Mouse (Mus musculus): ENCODE measurements around the gene Jade2. TPM values are rescaled to one million over a fixed set of nuclear protein-coding genes. Genes with fewer than 3 reads are reported as not detected.

Jade2 gene
- polyA plus RNA-seq (2015; fragmentation: Nextera tagmentation; extraction: Ambion mirVana) = 0.31 and 0.32 TPM in 2 replicates

GRCm38 (mm10) chr11:51857081-51857671 is at the start of gene Jade2:
Gene Jade2, minus strand, starts transcription at chr11:51857653.
- H3K4me3 ChIP-seq (replicated peaks) = peak within 1 kb of the TSS; percentile 68
- peak within 1 kb of the TSS; percentile 100 for H3K4me2 ChIP-seq (replicated peaks)
- peaks cover 37% of the 10 kb centered on the region for H3K27me3 ChIP-seq
- H3K4me1 ChIP-seq (replicated peaks) = peaks cover 38% of the 10 kb centered on the region
- H3K9ac ChIP-seq (replicated peaks) = peak within 1 kb of the TSS; percentile 75
- H3K36me3 ChIP-seq = no peaks in the 10 kb centered on the region
- H3K9me3 ChIP-seq = no peaks in the 10 kb centered on the region
- no peak for ATAC-seq
- 0 out of 2 replicates have a peak within 1 kb of the TSS, but pooled peaks have one; percentile 25 for H3K27ac ChIP-seq
- WGBS = under 1% methylated on average over 47 of the region's 47 CpGs

GRCm38 (mm10) chr11:51904224-51904623 is 46.8 kb upstream of the Jade2 start:
- Histone ChIP-seq H3K4me1 (replicated peaks) (no peaks in the 10 kb centered on the region), H3K27ac (no peak overlapping the region), H3K36me3 (no peaks in the 10 kb centered on the region), H3K27me3 (no peaks in the 10 kb centered on the region), H3K9ac (replicated peaks) (no peak overlapping the region), H3K9me3 (no peaks in the 10 kb centered on the region), H3K4me2 (replicated peaks) (no peak overlapping the region), H3K4me3 (replicated peaks) (no peak overlapping the region)
- 94% methylated on average over 3 of the region's 3 CpGs for WGBS
- no peak for ATAC-seq

DNA sequence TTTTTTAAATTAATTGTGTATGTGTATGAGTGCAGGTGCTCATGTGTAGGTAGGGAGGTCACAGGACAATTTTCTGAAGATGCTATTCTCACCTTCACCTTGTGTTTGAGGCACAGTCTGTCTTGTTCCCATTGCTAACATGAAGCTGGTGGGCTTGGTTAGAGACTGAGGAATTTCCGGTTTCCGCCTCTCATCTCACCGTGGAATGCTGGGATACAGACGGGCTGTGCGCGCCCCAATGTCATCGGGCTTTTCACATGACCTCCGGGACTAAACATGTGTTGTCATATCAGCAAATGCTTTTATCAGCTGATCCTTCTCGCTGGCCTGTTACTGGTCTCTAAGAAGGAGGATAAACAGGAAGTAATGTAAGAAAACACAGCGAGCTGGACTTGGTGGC is 42.2 kb upstream of the Jade2 start:
- H3K4me2 ChIP-seq (replicated peaks) = no peak overlapping the region
- no peak overlapping the region for H3K9ac ChIP-seq (replicated peaks)
- no peak overlapping the region for H3K27ac ChIP-seq
- whole genome bisulfite sequencing = 95% methylated on average over 10 of the region's 10 CpGs
- no peak overlapping the region for H3K4me3 ChIP-seq (replicated peaks)
- ATAC-seq = no peak
- no peaks in the 10 kb centered on the region for H3K27me3 ChIP-seq
- H3K36me3 ChIP-seq = no peaks in the 10 kb centered on the region
- H3K4me1 ChIP-seq (replicated peaks) = 0 out of 2 replicates have a peak, but pooled peaks cover 2% of the 10 kb centered on the region
- H3K9me3 ChIP-seq = no peaks in the 10 kb centered on the region

DNA sequence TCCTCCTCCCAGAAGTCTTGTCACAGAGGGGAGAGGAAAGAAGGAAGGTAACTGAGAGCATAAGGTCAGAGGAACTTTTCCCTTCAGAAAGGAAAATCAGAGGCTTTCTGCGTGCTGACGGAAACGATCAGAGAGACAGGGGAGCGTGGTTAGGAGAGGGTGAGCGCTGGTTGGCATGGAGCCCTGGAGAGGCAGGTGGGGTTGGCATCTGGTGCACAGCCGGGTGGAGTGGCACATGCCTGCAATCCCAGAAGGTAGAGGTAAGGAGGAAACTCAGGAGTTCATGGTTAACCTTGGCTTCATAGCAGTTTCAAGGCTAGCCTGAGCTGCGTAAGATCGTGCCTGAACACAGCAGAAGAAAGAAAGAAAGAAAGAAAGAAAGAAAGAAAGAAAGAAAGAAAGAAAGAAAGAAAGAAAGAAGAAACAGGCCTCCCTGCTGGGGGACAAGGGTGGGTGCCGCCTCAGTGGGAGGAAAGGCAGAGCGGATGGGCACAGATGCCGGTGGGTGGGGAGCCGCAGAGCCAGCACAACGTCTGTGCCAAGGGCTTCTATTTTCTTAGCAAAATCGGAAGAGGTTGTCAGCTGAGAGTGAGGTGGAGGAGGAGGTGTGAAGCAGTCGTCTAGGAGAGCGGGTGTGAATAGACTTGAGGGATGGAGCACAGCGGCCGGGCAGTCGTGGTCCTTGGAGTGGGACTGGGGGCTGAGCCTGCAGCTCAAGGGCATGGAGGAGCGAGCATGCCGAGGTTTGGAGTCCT is 41.0 kb upstream of the Jade2 start:
- Histone ChIP-seq H3K27ac (no peak overlapping the region), H3K4me1 (replicated peaks) (0 out of 2 replicates have a peak, but pooled peaks cover 2% of the 10 kb centered on the region), H3K4me2 (replicated peaks) (no peak overlapping the region), H3K4me3 (replicated peaks) (no peak overlapping the region), H3K9me3 (no peaks in the 10 kb centered on the region), H3K36me3 (no peaks in the 10 kb centered on the region), H3K27me3 (no peaks in the 10 kb centered on the region), H3K9ac (replicated peaks) (no peak overlapping the region)
- WGBS = 77% methylated on average over 21 of the region's 21 CpGs
- no peak for ATAC-seq

DNA sequence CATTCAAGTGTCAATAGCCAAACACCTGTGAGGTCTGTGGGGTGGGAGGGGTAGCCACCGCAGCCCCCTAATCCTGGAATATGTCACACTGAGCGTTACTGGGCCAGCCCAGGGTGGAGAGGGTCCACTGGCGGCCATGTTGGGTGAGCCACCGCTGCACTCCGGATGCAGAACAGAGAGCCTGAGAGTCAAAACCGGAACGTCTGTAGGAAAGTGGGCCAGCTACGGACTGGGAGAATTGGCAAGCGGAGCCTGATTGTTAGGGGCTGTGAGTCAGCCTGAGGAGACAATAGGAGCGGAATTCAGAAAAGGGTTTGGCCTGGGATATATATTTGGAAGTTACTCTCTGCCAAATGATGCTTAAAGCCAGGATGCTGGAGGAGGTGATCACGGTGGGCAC is 39.9 kb upstream of the Jade2 start:
- WGBS = 80% methylated on average over 11 of the region's 11 CpGs
- no peak overlapping the region for H3K9ac ChIP-seq (replicated peaks)
- H3K27me3 ChIP-seq = no peaks in the 10 kb centered on the region
- 0 out of 2 replicates have a peak, but pooled peaks cover 2% of the 10 kb centered on the region for H3K4me1 ChIP-seq (replicated peaks)
- no peaks in the 10 kb centered on the region for H3K36me3 ChIP-seq
- H3K9me3 ChIP-seq = no peaks in the 10 kb centered on the region
- no peak for ATAC-seq
- H3K4me3 ChIP-seq (replicated peaks) = no peak overlapping the region
- H3K27ac ChIP-seq = no peak overlapping the region
- no peak overlapping the region for H3K4me2 ChIP-seq (replicated peaks)

DNA sequence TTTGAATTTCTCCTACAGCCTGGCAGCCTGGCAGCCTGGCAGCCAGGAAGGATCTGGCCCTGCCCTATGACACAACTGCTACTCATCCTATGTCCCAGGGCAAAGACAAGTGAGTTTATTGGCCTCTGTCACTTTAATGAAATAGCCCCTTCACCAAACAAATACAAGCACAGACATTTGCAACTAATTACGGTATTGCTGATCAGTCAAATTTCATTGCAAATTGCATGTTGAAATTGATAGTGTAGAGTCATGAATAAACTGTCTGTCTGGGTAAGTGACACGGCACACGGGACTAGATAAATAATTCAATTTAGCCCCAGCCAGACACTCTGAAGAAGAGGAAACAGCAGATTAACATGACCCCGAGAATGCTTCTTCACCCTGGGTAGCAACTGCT is 38.6 kb upstream of the Jade2 start:
- Histone ChIP-seq H3K9me3 (no peaks in the 10 kb centered on the region), H3K4me3 (replicated peaks) (no peak overlapping the region), H3K27ac (no peak overlapping the region), H3K4me1 (replicated peaks) (0 out of 2 replicates have a peak, but pooled peaks cover 2% of the 10 kb centered on the region), H3K4me2 (replicated peaks) (no peak overlapping the region), H3K27me3 (no peaks in the 10 kb centered on the region), H3K9ac (replicated peaks) (no peak overlapping the region), H3K36me3 (no peaks in the 10 kb centered on the region)
- ATAC-seq = no peak
- 43% methylated on average over 4 of the region's 4 CpGs for WGBS

DNA sequence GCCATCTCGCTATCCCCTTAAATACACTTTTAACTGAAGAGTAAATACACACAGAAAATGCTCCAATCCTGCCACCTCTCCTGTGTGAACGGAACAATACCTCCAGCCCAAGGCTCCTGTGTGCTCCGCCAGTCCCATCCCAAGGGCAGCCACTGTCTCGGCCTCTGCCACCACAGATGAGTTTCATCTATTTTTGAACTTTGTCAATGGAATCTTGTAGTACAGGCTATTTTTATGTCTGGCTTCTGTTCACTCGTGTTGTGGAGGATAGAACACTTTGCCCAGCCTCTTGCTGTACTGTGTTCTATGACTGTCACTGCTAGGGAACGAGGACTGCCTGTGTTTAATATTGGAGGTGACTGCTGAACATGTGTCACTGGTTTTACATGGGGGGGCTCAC is 28.2 kb upstream of the Jade2 start:
- H3K9me3 ChIP-seq = no peaks in the 10 kb centered on the region
- no peak overlapping the region for H3K27ac ChIP-seq
- H3K4me3 ChIP-seq (replicated peaks) = no peak overlapping the region
- no peaks in the 10 kb centered on the region for H3K36me3 ChIP-seq
- no peak overlapping the region for H3K9ac ChIP-seq (replicated peaks)
- H3K4me2 ChIP-seq (replicated peaks) = no peak overlapping the region
- H3K4me1 ChIP-seq (replicated peaks) = peaks cover 3% of the 10 kb centered on the region; the same call in 1 of the 2 replicates
- no peak for ATAC-seq
- H3K27me3 ChIP-seq = no peaks in the 10 kb centered on the region
- 90% methylated on average over 6 of the region's 6 CpGs for WGBS

GRCm38 (mm10) chr11:51884092-51884491 is 26.6 kb upstream of the Jade2 start:
- Histone ChIP-seq H3K9me3 (no peaks in the 10 kb centered on the region), H3K27me3 (no peaks in the 10 kb centered on the region), H3K4me3 (replicated peaks) (no peak overlapping the region), H3K4me1 (replicated peaks) (peaks cover 3% of the 10 kb centered on the region; the same call in 1 of the 2 replicates), H3K27ac (no peak overlapping the region), H3K4me2 (replicated peaks) (no peak overlapping the region), H3K9ac (replicated peaks) (no peak overlapping the region), H3K36me3 (no peaks in the 10 kb centered on the region)
- WGBS = 50% methylated on average over 1 of the region's 1 CpGs
- ATAC-seq = no peak

DNA sequence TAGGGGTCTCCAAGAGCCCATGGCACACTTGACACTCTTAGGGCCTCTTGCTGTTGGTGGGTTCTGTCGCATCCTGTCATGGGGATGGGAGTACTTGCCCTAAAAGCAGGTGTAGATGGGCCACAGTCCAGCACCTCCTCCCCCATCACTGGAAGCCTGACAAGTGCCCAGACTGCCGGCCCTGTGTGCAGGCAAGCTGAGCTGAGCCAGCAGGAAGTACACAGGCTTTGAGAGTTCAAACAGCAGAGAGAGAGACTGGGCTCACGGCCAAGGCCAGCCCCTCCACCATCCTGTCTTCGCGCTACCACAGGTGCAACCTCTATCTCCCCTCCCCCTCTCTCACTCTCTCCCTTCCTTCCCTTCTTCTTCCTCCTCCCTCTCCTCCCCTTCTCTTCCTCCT is 26.2 kb upstream of the Jade2 start:
- Histone ChIP-seq H3K27me3 (no peaks in the 10 kb centered on the region), H3K9ac (replicated peaks) (no peak overlapping the region), H3K4me3 (replicated peaks) (no peak overlapping the region), H3K4me1 (replicated peaks) (peaks cover 3% of the 10 kb centered on the region; the same call in 1 of the 2 replicates), H3K27ac (no peak overlapping the region), H3K9me3 (no peaks in the 10 kb centered on the region), H3K4me2 (replicated peaks) (no peak overlapping the region), H3K36me3 (no peaks in the 10 kb centered on the region)
- 50% methylated on average over 5 of the region's 5 CpGs for WGBS
- no peak for ATAC-seq

- ATAC-seq = no peak
- H3K9me3 ChIP-seq = no peaks in the 10 kb centered on the region
- H3K4me1 ChIP-seq (replicated peaks) = peaks cover 3% of the 10 kb centered on the region; the same call in 1 of the 2 replicates
- H3K36me3 ChIP-seq = no peaks in the 10 kb centered on the region
- no peak overlapping the region for H3K4me3 ChIP-seq (replicated peaks)
- no peaks in the 10 kb centered on the region for H3K27me3 ChIP-seq
- H3K9ac ChIP-seq (replicated peaks) = no peak overlapping the region
- H3K4me2 ChIP-seq (replicated peaks) = no peak overlapping the region
- 79% methylated on average over 7 of the region's 7 CpGs for WGBS
- no peak overlapping the region for H3K27ac ChIP-seq
Measured at GRCm38 (mm10) chr11:51881776-51882175, 24.3 kb upstream of the Jade2 start.

DNA sequence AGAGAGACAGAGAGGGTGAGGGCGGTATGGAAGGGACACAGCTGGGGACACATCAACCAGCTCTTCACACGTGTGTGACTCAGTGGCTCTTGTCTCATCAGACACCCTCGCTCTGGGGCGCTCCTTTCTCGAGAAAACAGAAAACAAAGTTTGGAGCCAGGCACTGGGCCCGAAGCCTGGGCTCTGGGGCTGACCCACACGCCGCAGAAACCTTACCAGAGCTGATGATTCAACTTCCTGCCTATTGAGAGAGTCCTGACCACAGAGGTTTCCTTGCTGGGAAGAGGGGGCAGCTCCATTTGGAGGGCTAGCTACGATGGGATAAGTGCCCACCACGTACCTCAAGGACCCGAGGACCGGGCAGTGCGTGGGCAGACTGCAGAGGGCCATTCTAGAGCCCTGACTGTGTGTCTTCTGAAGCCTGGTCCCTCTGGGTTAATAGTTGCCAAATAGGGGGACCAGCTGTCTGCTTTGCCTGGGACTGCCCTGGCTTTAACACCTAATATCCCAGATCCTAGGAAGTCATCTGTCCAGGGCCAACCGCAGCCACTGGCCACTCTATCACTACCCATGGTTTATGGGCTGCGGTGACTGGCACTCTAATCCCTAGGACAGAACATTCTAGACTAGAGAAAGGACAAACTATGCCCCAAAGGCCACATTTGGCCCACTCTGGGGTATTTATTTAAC is 23.7 kb upstream of the Jade2 start:
- no peak overlapping the region for H3K4me2 ChIP-seq (replicated peaks)
- H3K4me1 ChIP-seq (replicated peaks) = peaks cover 3% of the 10 kb centered on the region; the same call in 1 of the 2 replicates
- 92% methylated on average over 15 of the region's 15 CpGs for WGBS
- H3K36me3 ChIP-seq = no peaks in the 10 kb centered on the region
- H3K27ac ChIP-seq = no peak overlapping the region
- no peaks in the 10 kb centered on the region for H3K9me3 ChIP-seq
- no peaks in the 10 kb centered on the region for H3K27me3 ChIP-seq
- ATAC-seq = no peak
- no peak overlapping the region for H3K9ac ChIP-seq (replicated peaks)
- H3K4me3 ChIP-seq (replicated peaks) = no peak overlapping the region

GRCm38 (mm10) chr11:51876943-51877344 is 19.5 kb upstream of the Jade2 start:
- no peak for ATAC-seq
- Histone ChIP-seq H3K9ac (replicated peaks) (no peak overlapping the region), H3K4me1 (replicated peaks) (no peaks in the 10 kb centered on the region), H3K9me3 (no peaks in the 10 kb centered on the region), H3K4me2 (replicated peaks) (no peak overlapping the region), H3K36me3 (no peaks in the 10 kb centered on the region), H3K27ac (no peak overlapping the region), H3K27me3 (no peaks in the 10 kb centered on the region), H3K4me3 (replicated peaks) (no peak overlapping the region)
- WGBS = 78% methylated on average over 4 of the region's 4 CpGs

All from midbrain, embryonic 13.5 days (tissue).